11 mouse cellular contexts compared by ENCODE assay signal in the genomic region with DNA sequence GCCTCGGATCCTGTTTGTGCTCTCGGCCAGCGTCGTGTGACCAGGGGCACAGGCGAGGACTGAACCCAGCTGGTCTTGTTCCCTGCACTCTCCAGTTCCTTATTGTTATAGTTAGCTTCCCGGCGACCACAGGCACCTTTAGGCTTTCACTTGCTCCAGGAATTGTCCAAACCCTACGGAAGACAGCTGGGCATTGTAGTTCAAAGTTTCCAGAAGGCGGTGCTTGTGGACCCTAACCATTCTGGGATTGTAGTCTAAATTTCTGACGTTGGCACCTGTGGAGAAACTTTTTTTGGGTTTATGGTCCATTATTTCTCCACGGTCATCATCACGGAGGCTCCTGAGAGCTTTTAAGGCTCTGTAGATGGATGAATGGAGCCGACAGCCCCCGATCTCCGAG. TPM values are rescaled to one million over a fixed set of nuclear protein-coding genes. Genes with fewer than 3 reads are reported as not detected.
DNase-seq lines count a peak whose midpoint lies in the region; ATAC-seq and TF ChIP-seq lines count a peak whose summit lies in the region.
"Had no signal": no experiment of that assay in that cellular context is flagged by ENCODE, and none has a peak within 500 bp of the region (broad histone marks: within the 10 kb centered on the region; RNA-seq: fewer than 3 reads in every experiment).

No protein-coding gene starts in this region.

- POLR2A ChIA-PET in Patski (lab: Charles Lee), result interaction anchor here (0.7 kb wide), 1 partner anchor 23 kb away, joined by 3 read pairs; no protein-coding TSS in a partner anchor

- H3K4me3 ChIP-seq in kidney, postnatal 0 days (replicated peaks; ENCODE audit: low read depth, low read length), result no peak overlapping the region
- H3K4me3 ChIP-seq in embryonic facial prominence, embryonic 14.5 days (ENCODE audit: low read depth, low read length), result no peak overlapping the region
- H3K4me3 ChIP-seq in intestine, embryonic 16.5 days (ENCODE audit: low read length), result no peak overlapping the region
- H3K4me3 ChIP-seq: midbrain, embryonic 12.5 days had no signal

- no peak for DNase-seq in kidney, postnatal 0 days (ENCODE audit: low spot score)
- no peak for DNase-seq in kidney, postnatal 4 days
- no peak for DNase-seq in Patski (ENCODE audit: low read depth, low spot score)
- no peak for DNase-seq in embryonic facial prominence, embryonic 14.5 days (ENCODE audit: low spot score)
- DNase-seq in cerebellum, adult 11-12 months, result no peak
- DNase-seq in gastrocnemius, adult 8-10 months (ENCODE audit: low spot score in 2 of 2), result no peak
- DNase-seq: thymus, postnatal 14 days had no signal

- ATAC-seq in kidney, postnatal 0 days (replicated peaks; ENCODE audit: low FRiP score, low read depth), result no peak
- peak; percentile 68 for ATAC-seq in Patski
- no peak for ATAC-seq in embryonic facial prominence, embryonic 14.5 days (ENCODE audit: low read depth)
- no peak for ATAC-seq in intestine, embryonic 16.5 days

- H3K27me3 ChIP-seq in kidney, postnatal 0 days (ENCODE audit: insufficient read depth, low read length), result no peaks in the 10 kb centered on the region
- H3K27me3 ChIP-seq in Patski, result peaks cover 34% of the 10 kb centered on the region
- 0 out of 2 replicates have a peak, but pooled peaks cover 4% of the 10 kb centered on the region for H3K27me3 ChIP-seq in embryonic facial prominence, embryonic 14.5 days (replicated peaks; ENCODE audit: control insufficient read depth, insufficient read depth, low read length)
- no peaks in the 10 kb centered on the region for H3K27me3 ChIP-seq in intestine, embryonic 16.5 days (replicated peaks; ENCODE audit: control insufficient read depth, insufficient read depth, low read length)

- no peak overlapping the region for H3K27ac ChIP-seq in kidney, postnatal 0 days
- no peak overlapping the region for H3K27ac ChIP-seq in embryonic facial prominence, embryonic 14.5 days (replicated peaks; ENCODE audit: low read depth, low read length)
- H3K27ac ChIP-seq in intestine, embryonic 16.5 days (ENCODE audit: low read length), result no peak overlapping the region
- H3K27ac ChIP-seq: midbrain, embryonic 12.5 days had no signal

- H3K36me3 ChIP-seq in kidney, postnatal 0 days (ENCODE audit: insufficient read depth, low read length), result no peaks in the 10 kb centered on the region
- no peaks in the 10 kb centered on the region for H3K36me3 ChIP-seq in embryonic facial prominence, embryonic 14.5 days (ENCODE audit: control insufficient read depth, insufficient read depth, low read length)
- H3K36me3 ChIP-seq in intestine, embryonic 16.5 days (ENCODE audit: control insufficient read depth, insufficient read depth, low read length), result no peaks in the 10 kb centered on the region
- H3K36me3 ChIP-seq: midbrain, embryonic 12.5 days had no signal

- H3K9ac ChIP-seq in kidney, postnatal 0 days (ENCODE audit: low read depth, low read length), result no peak overlapping the region
- no peak overlapping the region for H3K9ac ChIP-seq in embryonic facial prominence, embryonic 14.5 days (ENCODE audit: low read depth, low read length)
- H3K9ac ChIP-seq in intestine, embryonic 16.5 days (ENCODE audit: low read depth, low read length), result no peak overlapping the region
- H3K9ac ChIP-seq: midbrain, embryonic 12.5 days had no signal

- 51% methylated on average over 15 of the region's 15 CpGs for WGBS in kidney, postnatal 0 days
- 54% methylated on average over 15 of the region's 15 CpGs for WGBS in embryonic facial prominence, embryonic 14.5 days
- WGBS in intestine, embryonic 16.5 days, result 48% methylated on average over 15 of the region's 15 CpGs

- no peaks in the 10 kb centered on the region for H3K4me1 ChIP-seq in kidney, postnatal 0 days (replicated peaks; ENCODE audit: insufficient read depth, low read length)
- H3K4me1 ChIP-seq in embryonic facial prominence, embryonic 14.5 days (ENCODE audit: control insufficient read depth, insufficient read depth, low read length), result no peaks in the 10 kb centered on the region
- no peaks in the 10 kb centered on the region for H3K4me1 ChIP-seq in intestine, embryonic 16.5 days (ENCODE audit: control insufficient read depth, insufficient read depth, low read length)
- H3K4me1 ChIP-seq: midbrain, embryonic 12.5 days had no signal

- in situ Hi-C loops in Patski (cut with MboI; ENCODE audit: low pct_unique_long_range_greater_than_20kb), result loop anchor here (25.0 kb wide), 1 partner anchor 568 kb away; the partner anchor contains the start of gene Farp2

- H3K4me2 ChIP-seq in kidney, postnatal 0 days (ENCODE audit: low read length), result 0 out of 2 replicates have a peak overlapping the region, but pooled peaks have one; percentile 13
- H3K4me2 ChIP-seq in embryonic facial prominence, embryonic 14.5 days (ENCODE audit: low read depth, low read length), result peak overlapping the region; percentile 1; the same call in 1 of the 2 replicates
- peak overlapping the region; percentile 4; the same call in 1 of the 2 replicates for H3K4me2 ChIP-seq in intestine, embryonic 16.5 days (ENCODE audit: low read depth, low read length)
- H3K4me2 ChIP-seq: midbrain, embryonic 12.5 days had no signal

- no peaks in the 10 kb centered on the region for H3K9me3 ChIP-seq in kidney, postnatal 0 days (replicated peaks; ENCODE audit: low read length)
- no peaks in the 10 kb centered on the region for H3K9me3 ChIP-seq in embryonic facial prominence, embryonic 14.5 days (ENCODE audit: control insufficient read depth, low read length)
- no peaks in the 10 kb centered on the region for H3K9me3 ChIP-seq in intestine, embryonic 16.5 days (ENCODE audit: control insufficient read depth, low read length)
- H3K9me3 ChIP-seq: midbrain, embryonic 12.5 days had no signal

- no peak for TF ChIP-seq CTCF in kidney, postnatal 0 days (IDR thresholded peaks at IDR 0.05; ENCODE audit: low read depth)
- TF ChIP-seq CTCF in Patski (IDR thresholded peaks at IDR 0.05), result no peak

- CTCF ChIA-PET in Patski (lab: Charles Lee), result interaction anchor here (1.5 kb wide), 1 partner anchor 11 kb away, joined by 4 read pairs; no protein-coding TSS in a partner anchor

RNA-seq across cellular contexts. Expression of gene Pdcd1, which starts 28.4 kb away (rescaled TPM):
- polyA plus RNA-seq in kidney, postnatal 0 days (2015; fragmentation: Nextera tagmentation; extraction: Ambion mirVana), result not detected in 2 replicates
- polyA plus RNA-seq in Patski (2021), result not detected
- 0.25 TPM in 1 of 2 replicates, not detected in the other for polyA plus RNA-seq in embryonic facial prominence, embryonic 14.5 days (2014; fragmentation: Nextera tagmentation; extraction: Ambion mirVana)
- polyA plus RNA-seq in intestine, embryonic 16.5 days (2015; fragmentation: Nextera tagmentation; extraction: Ambion mirVana), result 0.51 and 0.72 TPM in 2 replicates
- total RNA-seq in gastrocnemius, adult 8-10 months (2022), result not detected
- total RNA-seq: MEL had no signal
- polyA plus RNA-seq: liver, adult 2 months; midbrain, embryonic 12.5 days had no signal
